Mouse (Mus musculus) A20 (cell line): ENCODE measurements around the gene Neurl4.
"Not testable (repeated sequence)": the region's sequence is repeated elsewhere in the genome, so short reads cannot be mapped to it uniquely, and the experiment has no call there.

ENCODE experiments used
- DNase-seq: peaks from one replicate; pipeline ENCODE4 v3.0.0-alpha.2; 2011; ENCODE audit warnings: low read depth, low spot score

Neurl4 gene

DNA sequence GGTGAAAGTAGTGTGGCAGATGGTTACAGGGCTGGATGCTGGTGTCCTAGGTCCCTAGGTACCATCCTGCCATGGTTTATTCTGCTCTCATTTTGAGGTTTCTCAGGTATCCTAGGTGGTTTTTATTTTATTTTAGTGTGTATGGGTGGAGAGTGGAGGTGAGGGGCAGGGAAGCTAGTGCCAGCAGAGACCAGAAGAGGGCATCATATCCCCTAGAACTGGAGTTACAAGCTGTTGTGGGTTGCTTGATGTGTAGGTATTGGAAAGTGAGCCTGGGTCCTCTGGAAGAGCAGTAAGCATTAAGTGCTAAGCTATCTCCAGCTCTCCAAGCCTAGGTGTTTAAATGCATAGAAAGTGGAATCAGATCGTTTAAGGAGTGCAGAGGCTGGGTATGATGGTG lies 51.4 kb downstream of the Neurl4 start:
- peak; percentile 31 for DNase-seq

DNA sequence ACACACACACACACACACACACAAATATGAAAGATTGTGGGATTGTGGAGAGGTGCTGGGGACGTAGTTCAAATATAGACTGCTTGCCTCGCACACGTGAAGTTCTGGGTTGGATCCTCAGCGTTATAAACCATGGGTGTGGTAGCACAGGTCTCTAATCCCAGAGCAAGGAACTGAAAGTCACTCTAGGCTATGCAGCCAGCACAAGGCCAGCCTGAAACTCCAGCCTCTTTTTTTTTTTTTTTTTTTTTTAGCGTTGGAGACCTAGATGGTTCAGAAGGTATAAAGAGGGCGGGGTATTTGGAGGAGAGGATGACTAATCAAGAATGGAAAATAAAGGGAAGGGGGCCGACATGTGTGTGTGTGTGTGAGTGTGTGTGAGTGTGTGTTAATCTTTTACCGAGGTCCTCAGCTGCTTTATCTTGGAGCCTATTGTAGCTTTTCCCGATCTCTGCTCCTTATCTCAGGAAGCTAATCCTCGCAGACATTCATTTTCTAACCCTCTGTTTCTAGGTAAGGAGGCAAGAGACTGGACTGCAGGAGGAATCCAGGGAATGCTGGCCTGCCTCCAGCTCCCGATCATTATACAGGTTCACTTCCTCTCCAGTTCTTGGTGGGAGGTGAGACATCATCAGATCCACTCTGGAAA lies 52.5 kb downstream of the Neurl4 start:
- no peak for DNase-seq

DNA sequence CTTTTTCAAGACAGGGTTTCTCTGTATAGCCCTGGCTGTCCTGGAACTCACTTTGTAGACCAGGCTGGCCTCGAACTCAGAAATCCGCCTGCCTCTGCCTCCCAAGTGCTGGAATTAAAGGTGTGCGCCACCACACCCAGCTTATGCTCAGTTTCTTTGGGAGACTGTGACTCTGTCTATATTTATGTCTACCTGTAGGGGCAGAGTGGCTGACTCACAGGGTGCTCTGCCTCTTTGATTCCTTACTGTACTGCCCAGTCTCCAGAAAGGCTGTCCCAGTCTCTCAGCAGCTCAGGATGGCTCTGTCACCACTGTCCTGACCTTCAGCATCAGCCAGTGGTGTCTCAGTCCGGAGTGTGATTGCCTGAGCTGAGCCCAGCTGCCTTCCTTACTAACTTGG lies 54.7 kb downstream of the Neurl4 start:
- not testable (repeated sequence) for DNase-seq

DNA sequence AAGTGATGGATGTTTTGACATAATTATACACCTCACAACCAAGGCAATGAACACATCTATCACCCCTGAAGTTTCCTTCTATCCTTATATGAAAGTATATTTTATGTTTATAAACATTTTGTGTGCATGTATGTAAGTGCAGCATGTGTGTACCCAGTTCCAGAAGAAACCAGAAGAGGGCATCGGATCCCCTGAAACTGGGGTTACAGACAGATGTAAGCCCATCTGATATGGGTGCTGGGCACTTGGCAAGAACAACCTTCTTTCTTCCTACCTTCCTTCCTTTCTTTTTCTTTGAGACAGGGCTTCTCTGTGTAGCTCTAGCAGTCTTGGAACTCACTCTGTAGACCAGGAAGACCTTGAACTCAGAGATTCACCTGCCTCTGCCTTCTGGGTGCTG lies 55.3 kb downstream of the Neurl4 start:
- DNase-seq = peak; percentile 53

- peak; percentile 55 for DNase-seq
These were observed 59.7 kb downstream of the Neurl4 start for GRCm38 (mm10) chr11:69960616-69961015.

- no peak for DNase-seq
These were observed 61.0 kb downstream of the Neurl4 start for GRCm38 (mm10) chr11:69961841-69962240.
